Mouse (Mus musculus): Measurements from ENCODE around the gene Rnf183.
A peak's percentile ranks its signal among the peaks of the same experiment; 100 is the strongest.

Rnf183 gene

DNA sequence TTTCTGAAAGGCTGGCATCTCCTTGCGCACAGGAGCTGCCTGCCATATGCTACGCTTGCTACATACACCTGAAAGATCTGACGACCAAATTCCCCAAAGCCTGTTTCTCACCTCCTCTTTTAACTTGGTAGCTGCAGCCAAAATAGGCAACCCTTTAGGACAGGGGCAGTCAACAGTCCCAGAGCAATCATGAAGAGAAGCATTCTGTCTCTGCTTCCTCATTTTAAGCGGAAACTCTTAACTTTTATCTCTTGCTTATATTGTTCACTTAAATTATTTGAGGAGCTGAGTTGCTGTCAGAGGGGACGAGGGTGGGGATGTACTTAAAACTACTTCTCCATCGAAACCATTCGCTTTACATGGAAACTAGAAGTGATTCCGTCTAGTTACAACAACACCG is 5.4 kb downstream of the Rnf183 start:
- DNase-seq, result no peak

DNA sequence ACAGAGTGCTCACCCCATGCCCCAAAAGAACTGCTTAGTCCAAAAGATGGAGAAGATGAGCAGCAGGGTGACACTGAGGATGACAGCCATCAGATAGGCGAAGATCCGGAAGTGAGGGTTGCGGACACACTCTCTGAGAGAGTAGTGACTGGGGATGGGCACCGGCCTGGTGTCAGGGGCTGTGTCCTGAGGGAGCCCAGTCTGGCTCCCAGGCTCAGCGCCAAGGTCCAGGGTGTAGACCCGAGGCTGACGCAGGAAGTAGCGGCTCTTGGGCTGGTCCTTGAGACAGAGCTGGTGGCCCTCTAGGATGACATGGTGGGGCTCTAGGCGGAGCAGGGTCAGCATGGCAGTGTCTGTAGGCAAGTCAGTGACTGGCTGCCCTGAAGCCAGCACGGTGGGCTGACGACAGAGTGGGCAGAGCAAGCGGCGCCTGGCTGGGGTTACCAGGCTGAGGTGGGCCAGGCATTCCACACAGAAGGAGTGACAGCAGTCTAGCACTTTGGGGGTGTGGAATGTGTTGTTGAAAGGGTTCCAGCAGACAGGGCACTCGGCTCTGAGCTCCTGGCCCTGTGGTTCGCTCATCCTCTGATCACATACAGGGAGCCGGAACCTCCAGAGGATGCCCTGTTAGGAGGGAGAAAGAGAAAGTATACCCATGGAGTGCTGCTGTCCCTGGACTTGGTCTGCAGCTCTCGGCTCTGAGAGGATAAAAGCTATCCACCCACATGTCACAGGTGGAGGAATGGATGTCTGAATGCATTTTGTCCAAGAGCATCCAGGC is 6.9 kb downstream of the Rnf183 start:
- DNase-seq, result peak; percentile 12

DNA sequence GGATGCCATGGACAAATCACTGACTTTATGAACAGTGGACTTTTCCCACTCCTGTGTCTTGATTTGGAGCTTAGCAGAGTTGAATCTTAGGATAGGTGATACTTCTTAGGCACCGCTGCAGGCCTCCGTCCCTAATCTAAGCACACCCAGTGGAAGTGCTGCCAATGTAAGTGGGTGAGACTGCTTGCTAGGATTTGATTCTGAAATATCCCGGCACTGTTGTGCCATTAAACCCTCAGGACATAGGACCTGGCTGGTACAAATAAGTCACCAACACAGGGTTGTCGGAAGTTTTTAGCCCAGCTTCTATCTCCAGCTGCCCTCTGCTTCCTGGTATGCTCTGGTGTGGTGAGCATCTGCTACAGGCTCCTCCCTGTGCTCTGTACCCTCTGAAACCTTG is 9.2 kb downstream of the Rnf183 start:
- no peak for DNase-seq

DNA sequence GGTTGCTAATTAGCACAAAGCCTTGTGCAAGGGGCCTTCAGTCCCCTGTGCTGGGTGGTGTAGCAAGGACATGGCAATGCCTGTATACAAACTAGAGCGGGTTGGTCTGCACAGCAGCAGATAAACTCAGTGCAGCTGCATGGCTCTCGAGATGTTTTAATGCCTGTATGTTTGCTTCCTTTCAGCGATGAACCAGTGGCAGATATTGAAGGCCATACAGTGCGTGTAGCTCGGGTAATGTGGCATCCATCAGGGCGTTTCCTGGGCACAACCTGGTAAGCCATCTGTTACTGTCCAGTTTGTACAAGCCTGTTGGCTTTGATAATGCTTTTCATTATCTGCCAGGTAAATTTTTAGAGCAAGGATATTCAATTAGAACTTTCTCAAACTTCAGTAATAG is 16.0 kb downstream of the Rnf183 start:
- no peak for DNase-seq

DNA sequence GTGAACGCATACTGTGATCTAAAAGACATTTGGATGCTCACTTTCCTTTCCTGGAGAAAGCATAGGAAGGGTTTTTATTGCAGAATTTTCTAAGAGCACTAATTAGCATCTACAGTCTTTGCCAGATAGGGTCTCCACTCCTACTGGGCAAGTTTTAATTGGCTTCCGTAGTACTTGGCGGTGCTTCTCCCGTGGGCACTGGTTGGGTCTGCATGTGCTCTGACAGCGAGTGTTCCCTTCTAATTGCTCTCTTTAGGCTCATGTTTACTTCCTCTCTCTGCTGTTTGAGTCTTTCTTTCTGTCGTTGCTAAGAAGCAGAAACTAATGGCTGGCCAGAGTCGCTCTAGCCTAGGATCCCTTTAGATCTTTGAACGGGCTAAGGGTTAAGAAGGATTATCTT is 16.6 kb downstream of the Rnf183 start:
- DNase-seq, result no peak

DNA sequence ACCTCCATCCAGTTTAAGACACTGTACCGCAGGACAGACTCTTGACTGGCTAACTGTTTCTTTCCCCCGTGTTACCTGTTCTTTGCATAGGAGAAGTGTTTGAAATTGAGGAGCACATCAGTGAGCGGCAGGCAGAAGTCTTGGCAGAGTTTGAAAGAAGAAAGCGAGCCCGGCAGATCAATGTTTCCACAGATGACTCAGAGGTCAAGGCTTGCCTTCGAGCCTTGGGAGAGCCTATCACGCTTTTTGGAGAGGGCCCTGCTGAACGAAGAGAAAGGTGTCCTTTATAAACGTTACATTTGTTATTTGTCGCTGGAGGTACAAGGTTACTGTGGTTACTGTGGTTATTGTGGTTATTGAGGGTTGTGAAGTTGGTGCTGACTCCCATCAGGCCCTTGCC is 23.4 kb downstream of the Rnf183 start:
- no peak for DNase-seq

DNA sequence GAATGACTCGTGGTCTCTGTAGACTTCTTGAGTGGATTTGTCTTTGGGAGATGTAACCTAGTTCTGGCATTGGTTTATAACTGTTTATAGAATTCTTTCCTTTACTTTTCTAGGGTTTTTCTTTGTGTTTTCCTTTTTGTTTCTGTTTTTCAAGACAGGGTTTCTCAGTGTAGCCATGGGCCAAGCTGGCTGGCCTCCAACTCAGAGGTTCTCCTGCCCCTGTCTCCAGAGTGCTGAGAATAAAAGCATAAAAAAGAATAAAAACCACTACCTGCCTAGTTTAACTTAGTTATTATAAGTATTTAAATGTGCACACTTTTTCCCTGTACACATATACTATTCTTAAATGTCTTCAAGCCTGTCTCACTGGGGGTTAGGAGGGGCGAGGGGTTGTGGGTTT is 24.7 kb downstream of the Rnf183 start:
- no peak for DNase-seq

DNA sequence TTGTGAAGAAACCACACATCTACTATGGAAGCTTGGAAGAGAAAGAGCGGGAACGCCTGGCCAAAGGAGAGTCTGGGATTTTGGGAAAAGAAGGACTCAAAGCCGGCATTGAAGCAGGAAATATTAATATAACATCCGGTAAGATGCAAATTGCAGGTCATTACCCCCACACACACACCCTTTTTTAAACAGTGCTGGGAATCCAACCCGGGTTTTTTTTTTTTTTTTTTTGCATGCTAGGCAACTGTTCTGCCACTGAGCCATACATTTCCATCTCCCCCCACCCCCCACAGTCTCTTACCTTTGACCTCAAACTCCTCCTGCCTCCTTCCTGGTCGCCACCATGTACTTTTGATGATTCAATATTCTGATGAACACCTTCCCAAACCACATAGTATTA is 25.4 kb downstream of the Rnf183 start:
- DNase-seq, result no peak

DNA sequence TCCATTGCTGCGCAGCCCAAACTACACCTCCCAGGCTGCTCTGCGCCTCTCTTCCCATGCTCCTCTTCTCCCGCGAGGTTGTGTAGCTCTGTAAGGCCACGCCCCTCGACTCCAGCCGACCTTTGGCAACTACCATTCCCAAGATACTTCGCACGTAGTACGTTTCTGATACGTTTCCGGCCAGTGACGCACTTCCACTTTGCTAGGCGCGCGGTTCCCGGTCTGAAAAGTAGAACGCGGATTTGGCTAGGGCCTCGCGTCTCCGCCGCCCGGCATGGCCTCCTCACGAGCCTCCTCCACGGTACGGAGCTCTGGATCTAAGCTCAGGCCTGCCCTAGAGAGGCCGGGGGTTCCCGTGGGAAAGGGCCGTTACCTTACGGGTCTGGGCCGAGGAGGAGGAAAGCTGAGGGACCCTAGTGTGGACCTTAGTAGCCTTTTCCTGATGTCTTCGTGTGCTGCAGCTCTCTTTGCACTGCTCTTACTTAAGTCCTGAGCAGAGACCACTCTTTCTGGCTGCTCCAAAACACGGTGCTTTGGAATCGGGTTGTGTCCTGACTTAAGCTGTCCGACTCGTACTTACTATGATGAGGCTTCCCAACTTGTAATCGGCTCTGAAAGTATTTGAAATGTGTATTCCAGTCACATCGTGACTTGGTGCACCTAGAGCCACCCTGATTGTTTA is 26.3 kb downstream of the Rnf183 start, which contains the start of the genes Cdc26 and Prpf4:
Cdc26 (minus strand) TSS at position 42 of the 682 bp plus-strand sequence.
Prpf4 (plus strand) TSS at position 197 of the 682 bp plus-strand sequence.
- DNase-seq, result peak; percentile 100

DNA sequence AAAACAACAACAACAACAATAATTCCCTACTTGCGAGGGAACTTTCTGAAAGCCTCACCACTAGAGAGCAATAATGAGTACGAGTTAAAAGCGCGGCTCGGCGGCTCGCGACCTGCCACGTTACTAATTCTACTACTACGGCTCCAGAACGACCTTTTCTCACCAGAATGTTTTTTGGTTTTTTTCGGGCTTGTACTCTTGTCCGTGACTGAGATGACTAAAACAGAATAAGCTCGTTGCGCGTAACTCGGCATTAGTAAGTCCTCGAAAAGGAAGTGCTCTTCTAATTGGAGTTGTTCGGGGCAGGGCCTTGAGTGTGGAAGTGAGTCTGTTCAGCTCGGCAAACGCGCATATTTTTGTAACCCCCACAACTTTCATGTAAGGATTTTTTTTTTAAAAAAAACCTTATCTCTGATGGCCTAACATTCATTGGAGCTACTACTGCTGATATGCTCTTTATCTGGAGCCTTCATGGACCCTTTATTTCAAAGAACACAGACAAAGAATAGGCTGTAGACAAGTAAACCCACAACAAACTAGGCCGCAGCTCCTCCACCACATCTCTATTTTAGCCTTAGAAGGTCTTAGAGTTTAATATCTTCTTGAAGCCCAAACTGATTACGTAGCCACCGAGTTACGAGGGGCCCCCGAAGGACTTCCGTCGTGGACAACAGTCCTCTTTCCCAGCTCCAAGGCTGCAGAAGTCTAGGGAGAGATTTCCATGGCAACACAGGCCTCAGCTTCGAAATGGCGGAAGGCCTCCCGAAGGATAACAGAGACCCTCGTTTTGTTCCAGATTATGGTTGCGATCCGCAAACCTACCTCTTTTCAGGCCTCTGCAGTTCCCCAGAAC is 27.1 kb downstream of the Rnf183 start:
- DNase-seq, result peak; percentile 78

DNA sequence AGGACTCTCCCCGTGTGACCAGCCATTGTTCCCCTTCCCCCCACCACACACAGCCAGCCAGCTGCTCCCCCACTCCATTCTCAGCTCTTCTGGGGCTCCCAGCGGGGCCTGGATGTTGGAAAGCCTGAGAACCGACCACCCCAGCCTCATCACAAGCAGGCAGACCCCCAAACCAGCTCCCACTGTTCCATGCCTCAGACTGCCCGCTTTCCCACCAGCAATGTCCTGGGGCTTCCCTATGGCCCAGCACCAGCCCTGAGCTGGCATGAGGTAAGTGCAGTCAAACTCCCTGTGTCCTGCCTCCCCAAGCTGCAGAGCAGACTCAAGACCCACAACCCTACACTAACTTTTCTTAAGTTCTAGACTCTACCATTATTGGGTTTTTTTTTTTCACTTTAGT is 28.9 kb downstream of the Rnf183 start:
- DNase-seq, result no peak

DNA sequence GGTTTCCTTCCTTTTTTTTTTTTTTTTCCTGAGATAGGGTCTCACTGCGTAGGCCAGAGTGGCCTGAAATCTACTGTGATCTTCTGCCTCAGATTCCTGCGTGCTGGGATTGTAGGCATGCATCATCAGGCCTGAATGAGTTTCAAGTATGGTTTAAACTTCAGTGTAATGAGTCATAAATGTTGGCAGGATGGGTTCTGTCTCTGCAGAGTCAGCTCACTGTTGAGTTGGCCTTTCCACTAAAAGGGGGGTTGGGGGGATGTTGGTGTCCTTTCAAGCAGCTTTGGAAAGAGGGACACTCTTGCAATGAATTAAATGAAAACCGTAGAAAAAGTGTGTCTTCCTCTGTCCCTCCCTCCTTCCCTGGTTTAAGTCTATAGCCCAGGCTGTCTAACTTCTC is 36.1 kb downstream of the Rnf183 start:
- no peak for DNase-seq

DNA sequence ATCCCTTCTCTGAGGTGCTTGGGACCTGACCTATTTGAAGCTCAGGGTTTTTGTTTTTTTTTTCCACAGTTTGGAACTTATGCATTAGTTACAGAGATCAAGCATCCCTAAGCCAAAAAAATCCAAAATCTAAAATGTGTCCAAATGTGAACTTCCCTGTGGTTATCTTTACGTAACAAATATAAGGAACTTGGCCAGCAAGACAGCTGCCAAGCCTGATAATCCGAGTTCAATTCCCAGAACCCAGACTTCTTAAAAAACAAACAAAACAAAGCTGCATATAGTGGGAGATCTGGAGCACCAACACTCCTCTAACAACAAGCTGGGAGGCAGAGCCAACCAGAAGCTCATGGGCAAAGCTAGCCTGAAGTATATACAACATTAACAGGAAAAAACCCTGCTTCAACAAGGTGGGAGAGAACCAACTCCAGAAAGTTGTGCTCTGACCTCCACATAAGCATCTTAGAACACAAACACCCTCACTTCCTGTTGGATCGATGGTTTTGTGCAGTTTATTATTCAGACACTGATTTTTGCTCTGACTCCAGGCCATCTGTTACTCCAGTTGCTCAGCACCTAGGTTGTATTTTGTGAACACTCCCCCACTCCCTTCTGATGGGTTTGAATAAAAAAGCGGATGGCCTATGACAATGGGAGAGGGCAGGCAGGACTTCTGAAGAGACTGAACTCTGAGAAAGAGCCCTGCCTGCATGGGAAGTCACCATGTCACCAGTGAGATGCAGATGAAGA is 37.3 kb downstream of the Rnf183 start:
- DNase-seq, result no peak

DNA sequence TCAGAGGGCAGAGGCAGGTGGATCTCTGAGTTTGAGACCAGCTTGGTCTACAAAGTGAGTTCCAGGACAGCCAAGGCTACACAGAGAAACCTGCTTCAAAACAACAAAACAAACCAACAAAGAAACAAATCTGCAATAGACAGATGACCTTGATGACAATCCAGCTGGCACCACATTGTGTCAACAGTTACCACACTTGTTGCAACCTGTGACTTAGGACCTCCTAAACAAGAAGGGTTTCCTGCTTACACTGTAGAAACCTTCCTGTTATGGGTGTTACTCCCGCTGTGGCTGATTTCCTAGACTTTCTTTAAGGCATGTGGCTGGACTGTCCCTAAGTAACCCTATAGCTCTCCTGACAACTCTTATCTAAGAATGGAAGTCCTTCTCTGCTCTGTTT is 39.2 kb downstream of the Rnf183 start:
- peak; percentile 32 for DNase-seq

DNA sequence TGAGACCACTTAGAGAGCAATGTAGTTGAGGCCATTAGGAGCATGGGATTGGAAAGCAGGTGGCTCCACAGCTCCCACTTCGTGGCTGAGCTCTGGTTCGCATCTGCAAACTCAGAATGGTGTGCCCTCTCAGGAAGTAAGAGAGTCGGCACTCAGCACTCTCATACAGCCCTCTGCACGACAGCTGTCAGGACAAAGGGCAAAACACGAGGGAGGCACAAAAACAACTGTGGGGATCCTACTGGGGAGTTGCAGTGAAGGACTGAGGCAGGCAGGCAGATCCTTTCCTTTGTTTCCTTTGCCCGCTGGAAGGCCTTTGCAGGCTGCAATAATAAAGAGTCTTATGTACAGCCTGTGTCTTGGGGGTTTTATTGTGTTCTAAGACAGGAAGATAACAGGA is 41.6 kb downstream of the Rnf183 start:
- DNase-seq, result no peak

DNA sequence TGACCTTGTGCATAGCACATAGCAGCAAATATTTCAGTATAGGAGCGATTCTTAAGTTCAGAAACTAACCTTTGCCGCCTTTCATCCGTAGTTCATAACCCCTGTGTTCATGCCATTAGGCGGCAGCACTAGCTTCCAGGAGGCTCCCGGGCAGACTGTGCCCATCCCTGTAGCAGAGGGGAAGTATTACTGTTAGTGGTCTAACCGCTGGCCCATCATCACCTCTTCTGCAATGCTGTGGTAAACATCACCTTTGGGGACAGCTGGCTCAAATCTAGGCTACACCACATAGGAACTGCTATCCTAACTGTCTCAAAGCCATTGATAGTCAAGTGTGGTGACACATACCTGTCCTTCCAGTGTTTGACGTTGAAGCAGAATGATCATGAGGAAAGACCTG is 43.2 kb downstream of the Rnf183 start:
- no peak for DNase-seq

DNA sequence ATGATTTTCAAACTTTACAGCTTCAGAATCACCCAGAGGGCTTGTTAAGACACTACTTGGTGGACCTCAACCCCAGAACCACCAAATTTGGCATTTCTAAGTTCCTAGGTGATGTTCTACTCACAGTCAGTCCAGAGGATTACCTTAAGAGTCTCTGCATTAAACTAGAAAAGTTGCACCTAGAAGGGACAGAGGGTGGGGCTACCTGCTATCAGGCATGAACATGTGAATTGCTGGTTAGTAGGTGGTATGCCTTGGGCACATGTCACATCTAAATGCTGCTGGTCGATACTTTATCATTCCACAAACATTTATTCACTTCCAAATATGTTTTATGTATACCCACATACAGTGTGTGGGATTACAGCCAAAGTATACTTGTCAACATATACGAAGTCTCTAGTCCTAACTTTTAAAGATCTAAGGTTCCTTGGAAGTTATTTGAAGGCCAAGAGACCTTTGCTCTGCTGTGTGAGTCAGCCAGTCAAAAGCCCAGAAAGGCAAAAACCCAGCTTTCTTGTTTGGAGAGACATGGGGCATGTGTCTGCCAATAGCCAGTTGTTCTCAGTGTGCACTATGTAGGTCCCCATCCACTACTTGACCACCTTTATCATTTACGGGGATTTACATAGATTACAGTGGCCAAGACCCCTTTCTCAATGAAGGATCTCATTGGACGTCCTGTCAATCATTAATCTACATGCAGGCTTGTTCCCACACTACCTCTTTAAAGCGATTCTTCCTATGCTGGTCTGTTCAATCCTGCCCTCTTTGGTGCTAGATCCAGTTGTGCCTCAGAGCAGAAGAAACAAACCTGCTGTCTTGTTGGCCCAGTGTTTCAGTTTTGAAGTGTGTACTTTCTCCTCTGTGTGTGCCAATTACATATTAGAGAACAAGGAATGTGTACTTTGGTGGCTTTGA is 45.2 kb downstream of the Rnf183 start:
- peak; percentile 28 for DNase-seq

DNA sequence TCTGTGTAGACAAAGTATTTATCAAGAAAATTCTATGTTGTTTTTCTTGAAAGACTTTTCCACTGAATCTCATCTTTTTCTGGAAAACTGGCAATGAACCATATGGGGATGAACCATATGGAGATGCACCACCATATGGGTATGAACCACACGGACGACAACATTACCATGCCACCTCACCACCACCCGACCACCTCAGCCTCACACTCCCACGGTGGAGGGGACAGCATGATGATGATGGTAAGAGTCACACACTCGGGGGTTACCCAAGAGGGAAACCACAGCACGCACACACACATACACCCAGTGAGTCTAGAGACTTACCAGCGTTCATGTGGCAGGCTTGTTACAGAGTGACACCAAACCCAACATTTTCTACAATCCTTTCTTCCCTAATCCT is 49.6 kb downstream of the Rnf183 start:
- DNase-seq, result no peak

DNA sequence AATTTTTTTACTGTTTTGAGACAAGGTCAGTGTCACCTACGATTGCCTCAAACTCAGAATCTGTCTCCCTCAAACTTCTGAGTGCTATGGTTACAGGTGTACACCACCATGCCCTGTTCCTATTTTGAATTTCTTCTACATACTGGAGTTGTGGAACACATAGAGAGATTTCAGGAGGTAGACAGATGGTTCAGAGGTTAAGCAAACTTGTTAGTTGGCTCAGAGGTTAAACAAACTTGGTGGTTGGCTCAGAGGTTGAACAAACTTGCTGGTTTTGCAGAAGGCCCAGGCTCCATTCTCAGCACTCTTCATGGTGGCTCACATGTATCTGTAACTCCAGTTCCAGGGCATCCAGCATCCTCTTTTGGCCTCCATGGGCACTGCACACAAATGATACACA is 50.9 kb downstream of the Rnf183 start:
- no peak for DNase-seq

DNA sequence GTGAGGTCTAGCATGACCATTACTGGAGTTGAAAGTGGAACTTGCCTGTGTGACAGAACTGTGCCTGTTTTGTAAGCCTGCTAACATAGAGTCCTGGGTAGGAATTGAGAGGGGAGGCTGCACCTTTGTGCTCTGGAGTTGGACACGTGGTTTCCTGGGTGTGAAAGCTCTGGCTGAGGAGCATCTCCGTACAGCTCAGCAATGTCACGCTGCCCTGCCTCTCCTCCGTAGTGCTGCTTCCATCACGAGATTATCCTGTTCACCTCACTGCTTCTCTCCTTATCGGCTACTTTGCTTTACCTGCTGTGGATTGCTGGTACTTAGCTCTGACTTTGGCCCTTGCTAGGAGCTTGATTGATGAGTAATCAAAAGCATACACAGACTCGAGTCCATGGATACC is 51.3 kb downstream of the Rnf183 start:
- no peak for DNase-seq

DNA sequence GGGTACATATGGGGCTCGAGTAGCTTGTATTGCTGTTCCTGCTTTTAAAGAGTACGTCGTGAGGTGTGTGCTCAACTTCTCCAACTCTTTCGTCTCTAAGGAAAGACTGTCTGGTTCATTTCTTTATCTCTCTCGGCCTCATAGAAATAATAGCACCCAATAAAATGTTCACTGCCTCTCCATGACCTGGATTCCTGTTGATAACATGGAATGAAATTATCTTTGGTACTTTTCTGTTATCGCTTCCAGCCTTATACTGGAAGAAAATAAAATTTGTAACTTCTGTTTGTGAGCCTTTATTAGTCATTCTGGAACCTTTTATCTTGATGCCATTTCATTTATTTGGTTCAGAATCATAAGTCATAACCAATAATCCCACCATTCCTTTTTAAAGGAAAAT is 51.8 kb downstream of the Rnf183 start:
- no peak for DNase-seq
